Mouse (Mus musculus) E14TG2a.4 (cell line): Measurements from ENCODE around the gene Cdhr2.

Experiments
- H3K27me3 ChIP-seq: 2 replicates; pipeline ENCODE4 v1.6.1; 2014; ENCODE audit warnings: low read length, control low read depth; ENCODE audit not compliant: insufficient read depth
- H3K36me3 ChIP-seq: 2 replicates; pipeline ENCODE4 v1.6.1; 2014; ENCODE audit warnings: low read length, control low read depth; ENCODE audit not compliant: insufficient read depth
- H3K4me1 ChIP-seq: replicated peaks from 2 replicates; pipeline ENCODE4 v1.6.1; 2014; ENCODE audit warnings: low read depth, low read length, control low read depth
- H3K4me3 ChIP-seq: replicated peaks from 2 replicates; pipeline ENCODE4 v1.5.1; 2014; ENCODE audit warnings: mild to moderate bottlenecking, low read length
- H3K9me3 ChIP-seq: 2 replicates; pipeline ENCODE4 v1.6.1; 2014; ENCODE audit warnings: low read length, control low read depth
- CTCF ChIP-seq: conservative IDR thresholded peaks from 2 replicates; pipeline ENCODE4 v1.5.1; 2014; ENCODE audit warnings: low read length
- NANOG ChIP-seq: IDR thresholded peaks from 2 replicates; pipeline ENCODE4 v1.6.1; 2014; ENCODE audit warnings: borderline replicate concordance, low read length, mixed read lengths
- POU5F1 ChIP-seq: IDR thresholded peaks from 2 replicates; pipeline ENCODE4 v1.6.1; 2014; ENCODE audit warnings: low read length, borderline replicate concordance

The Cdhr2 gene

DNA sequence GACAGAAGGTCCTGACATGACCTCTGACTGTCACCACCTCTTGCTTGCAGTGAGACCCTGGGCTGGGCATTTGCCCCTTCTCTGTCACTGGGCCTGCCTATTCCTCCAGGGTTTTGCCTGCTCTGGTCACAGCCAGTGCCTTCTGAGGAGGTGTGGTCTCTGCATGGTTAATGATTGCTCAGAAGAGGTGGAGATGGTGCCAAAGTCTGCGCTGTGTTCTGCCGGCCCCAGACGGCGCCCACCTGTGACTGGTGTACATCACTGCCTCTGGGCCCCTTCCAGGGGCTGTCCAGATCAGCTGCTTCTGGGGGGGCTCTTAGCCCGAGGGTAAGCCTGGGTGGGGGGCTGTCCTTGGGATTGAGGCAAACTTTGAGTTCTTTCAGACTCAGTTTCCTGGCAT, at the start of gene Cdhr2:
TSS of gene Cdhr2 (plus strand) at position 219 of the 400 bp plus-strand sequence.
- Histone ChIP-seq H3K4me3 (no peak within 1 kb of the TSS), H3K9me3 (no peaks in the 10 kb centered on the region), H3K36me3 (no peaks in the 10 kb centered on the region), H3K4me1 (peaks cover 18% of the 10 kb centered on the region), H3K27me3 (peaks cover 7% of the 10 kb centered on the region)
- no peak for TF ChIP-seq NANOG
- TF ChIP-seq CTCF, result no peak
- no peak for TF ChIP-seq POU5F1

DNA sequence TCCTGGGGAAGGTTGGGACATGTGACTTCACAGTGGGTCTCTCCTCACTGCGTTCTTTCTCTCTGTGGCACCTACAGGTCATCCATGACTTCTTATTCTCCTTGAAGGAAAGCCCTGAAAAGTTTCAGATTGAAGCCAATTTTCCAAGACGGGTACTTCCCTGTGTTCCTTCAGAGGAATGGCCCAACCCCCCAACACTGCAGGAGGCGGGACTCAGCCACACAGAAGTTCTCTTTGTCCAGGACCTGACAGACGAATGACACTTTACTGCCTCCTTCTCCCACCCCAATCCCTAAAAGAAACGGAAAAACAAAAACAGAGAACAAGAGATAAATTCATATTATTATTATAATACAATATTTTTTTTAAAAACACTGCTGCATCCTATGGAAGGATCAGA, 40.4 kb upstream of the Cdhr2 start:
- H3K36me3 ChIP-seq, result peaks cover 91% of the 10 kb centered on the region
- H3K4me1 ChIP-seq, result peaks cover 47% of the 10 kb centered on the region
- TF ChIP-seq NANOG, result no peak
- no peak for TF ChIP-seq CTCF
- no peak for TF ChIP-seq POU5F1
- no peak overlapping the region for H3K4me3 ChIP-seq
- H3K9me3 ChIP-seq, result no peaks in the 10 kb centered on the region
- H3K27me3 ChIP-seq, result no peaks in the 10 kb centered on the region

DNA sequence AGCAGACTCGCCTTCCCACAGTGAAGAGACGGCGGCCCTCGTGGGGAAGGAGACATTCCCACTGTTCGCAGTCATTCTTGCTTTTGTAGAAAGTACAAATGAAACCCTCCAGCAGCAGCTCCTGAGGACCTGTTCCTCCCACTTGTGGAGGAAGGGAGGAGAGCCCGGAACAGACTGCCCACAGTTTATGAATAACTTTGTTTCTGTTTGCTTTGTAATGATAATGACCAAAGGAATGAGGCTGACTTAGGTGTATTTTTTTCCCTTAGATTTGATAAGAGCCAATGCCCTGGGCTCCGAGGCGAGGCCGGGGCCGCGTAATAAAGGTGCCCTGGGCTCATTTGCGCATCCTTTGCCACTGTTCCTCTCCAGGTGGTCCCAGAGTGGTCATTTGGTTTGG, 39.9 kb upstream of the Cdhr2 start:
- Histone ChIP-seq H3K4me3 (no peak overlapping the region), H3K9me3 (no peaks in the 10 kb centered on the region), H3K27me3 (no peaks in the 10 kb centered on the region), H3K4me1 (peaks cover 47% of the 10 kb centered on the region), H3K36me3 (peaks cover 86% of the 10 kb centered on the region)
- TF ChIP-seq CTCF (no peak), POU5F1 (no peak), NANOG (no peak)

DNA sequence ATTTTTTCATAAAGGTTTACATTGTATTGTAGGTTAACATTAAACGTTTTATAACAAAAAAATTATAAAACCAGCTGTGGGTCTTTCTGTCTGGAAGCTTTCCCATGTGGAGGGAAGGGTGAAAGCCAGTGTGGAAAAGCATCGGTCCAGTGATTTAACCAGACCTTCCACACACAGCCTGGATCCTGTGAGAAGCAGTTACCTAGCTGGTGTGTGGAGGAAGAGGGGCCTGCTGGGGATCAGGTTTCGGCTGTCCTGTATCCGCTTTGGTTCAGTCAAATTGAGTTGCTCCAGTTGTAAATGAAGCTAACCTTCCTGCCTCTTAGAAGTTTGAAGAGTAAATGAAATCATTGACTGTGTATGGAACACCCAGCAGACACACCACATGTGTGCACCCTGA, 37.3 kb upstream of the Cdhr2 start:
- Histone ChIP-seq H3K27me3 (no peaks in the 10 kb centered on the region), H3K36me3 (peaks cover 66% of the 10 kb centered on the region), H3K9me3 (peaks cover 16% of the 10 kb centered on the region), H3K4me1 (peaks cover 46% of the 10 kb centered on the region), H3K4me3 (no peak overlapping the region)
- no peak for TF ChIP-seq CTCF
- no peak for TF ChIP-seq POU5F1
- TF ChIP-seq NANOG, result no peak

DNA sequence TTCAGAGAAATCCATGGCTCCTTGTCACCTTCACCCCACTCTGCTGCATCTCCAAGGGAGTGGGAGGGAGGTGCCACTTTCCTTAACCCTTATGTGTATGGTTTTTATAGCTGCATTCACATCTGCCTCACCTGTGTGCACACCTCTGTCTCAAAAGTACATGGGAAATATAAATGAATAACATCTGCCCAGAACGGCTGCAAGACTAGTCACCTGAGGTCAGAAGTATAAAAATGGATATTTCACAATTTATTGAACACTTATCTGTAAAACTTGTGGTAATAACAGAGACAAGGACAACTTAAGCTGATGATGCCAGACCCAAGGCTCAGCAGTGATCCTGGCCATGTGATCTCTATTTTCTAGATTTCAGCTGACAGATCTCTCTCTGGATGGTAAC, 36.8 kb upstream of the Cdhr2 start:
- TF ChIP-seq CTCF (no peak), NANOG (no peak), POU5F1 (no peak)
- Histone ChIP-seq H3K9me3 (peaks cover 19% of the 10 kb centered on the region), H3K36me3 (peaks cover 62% of the 10 kb centered on the region), H3K4me1 (peaks cover 41% of the 10 kb centered on the region), H3K27me3 (no peaks in the 10 kb centered on the region), H3K4me3 (no peak overlapping the region)

DNA sequence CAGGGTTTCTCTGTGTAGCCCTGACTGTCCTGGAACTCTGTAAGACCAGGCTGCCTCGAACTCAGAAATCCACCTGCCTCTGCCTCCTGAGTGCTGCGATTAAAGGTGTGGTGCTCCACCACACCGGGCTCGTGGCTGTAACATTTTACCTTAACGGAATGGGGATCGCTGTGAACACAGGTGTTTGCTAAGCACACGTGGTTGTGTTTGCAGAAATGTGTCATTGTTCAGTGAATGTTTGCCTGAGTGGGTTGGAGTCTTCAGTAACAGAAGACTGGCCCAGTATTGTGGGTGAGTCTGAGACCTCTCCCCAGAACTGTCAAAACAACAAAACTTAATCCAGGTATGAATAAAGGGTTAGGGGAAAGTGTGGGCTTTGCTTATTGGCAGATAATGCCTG, 36.2 kb upstream of the Cdhr2 start:
- Histone ChIP-seq H3K4me3 (no peak overlapping the region), H3K4me1 (peaks cover 35% of the 10 kb centered on the region), H3K27me3 (no peaks in the 10 kb centered on the region), H3K9me3 (peaks cover 19% of the 10 kb centered on the region), H3K36me3 (peaks cover 56% of the 10 kb centered on the region)
- no peak for TF ChIP-seq NANOG
- TF ChIP-seq CTCF, result no peak
- no peak for TF ChIP-seq POU5F1

DNA sequence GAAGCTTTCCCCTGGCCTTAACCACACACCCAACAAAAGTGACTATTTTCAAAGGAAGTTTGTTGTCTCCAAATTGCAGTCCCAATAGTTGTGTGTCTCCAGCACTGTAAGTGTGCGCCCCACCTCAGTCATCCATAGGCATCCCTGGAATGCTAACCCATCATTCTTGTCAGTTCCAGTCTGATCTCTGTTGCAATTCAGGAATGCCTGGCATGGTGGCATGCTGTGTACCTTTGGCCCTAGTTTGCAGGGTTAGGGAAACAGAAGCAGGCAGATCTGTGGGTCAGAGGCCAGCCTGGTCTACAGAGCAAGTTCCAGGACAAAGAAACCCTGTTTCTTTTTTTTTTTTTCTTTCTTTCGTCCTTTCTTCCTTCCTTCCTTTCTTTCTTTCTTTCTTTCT, 30.8 kb upstream of the Cdhr2 start:
- Histone ChIP-seq H3K4me3 (no peak overlapping the region), H3K36me3 (peaks cover 10% of the 10 kb centered on the region), H3K4me1 (peaks cover 14% of the 10 kb centered on the region), H3K9me3 (peaks cover 19% of the 10 kb centered on the region), H3K27me3 (no peaks in the 10 kb centered on the region)
- TF ChIP-seq CTCF (no peak), POU5F1 (no peak), NANOG (no peak)

DNA sequence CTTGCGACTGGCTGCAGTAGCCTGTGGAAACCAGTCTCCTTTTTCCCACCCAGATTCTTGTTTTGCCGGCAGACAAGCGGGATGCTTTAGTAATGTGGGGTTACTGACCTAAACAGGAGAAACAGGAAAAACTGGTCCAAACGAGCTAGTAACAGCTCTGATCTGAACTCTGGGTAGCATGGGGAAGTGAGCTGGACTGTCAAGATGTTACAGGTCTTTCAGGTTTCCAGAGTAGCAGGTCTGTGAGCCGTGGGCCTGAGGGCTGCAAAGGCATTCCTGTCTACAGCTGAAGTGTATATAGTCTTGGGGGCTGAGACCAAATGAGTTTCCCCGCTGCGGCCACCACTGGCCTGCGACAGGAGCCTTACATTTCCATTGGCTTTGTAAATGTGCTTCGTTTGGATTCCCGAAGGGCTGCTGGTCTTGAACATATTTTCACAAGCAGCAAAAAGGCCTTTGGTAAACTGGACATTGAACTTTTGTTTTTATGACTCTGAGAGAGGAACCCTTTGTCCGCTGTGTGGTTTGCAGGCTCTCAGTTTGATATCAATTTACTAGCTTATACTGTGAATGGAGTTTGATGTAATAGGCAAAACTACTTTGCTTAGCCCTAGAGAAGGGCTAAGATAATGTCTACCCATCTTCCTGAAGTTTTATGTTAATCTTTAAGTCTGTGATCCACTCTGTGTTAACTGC, 25.2 kb upstream of the Cdhr2 start:
- Histone ChIP-seq H3K4me1 (peaks cover 44% of the 10 kb centered on the region), H3K36me3 (peaks cover 33% of the 10 kb centered on the region), H3K4me3 (peak overlapping the region; percentile 26; the same call in 1 of the 2 replicates), H3K27me3 (no peaks in the 10 kb centered on the region), H3K9me3 (no peaks in the 10 kb centered on the region)
- no peak for TF ChIP-seq NANOG

DNA sequence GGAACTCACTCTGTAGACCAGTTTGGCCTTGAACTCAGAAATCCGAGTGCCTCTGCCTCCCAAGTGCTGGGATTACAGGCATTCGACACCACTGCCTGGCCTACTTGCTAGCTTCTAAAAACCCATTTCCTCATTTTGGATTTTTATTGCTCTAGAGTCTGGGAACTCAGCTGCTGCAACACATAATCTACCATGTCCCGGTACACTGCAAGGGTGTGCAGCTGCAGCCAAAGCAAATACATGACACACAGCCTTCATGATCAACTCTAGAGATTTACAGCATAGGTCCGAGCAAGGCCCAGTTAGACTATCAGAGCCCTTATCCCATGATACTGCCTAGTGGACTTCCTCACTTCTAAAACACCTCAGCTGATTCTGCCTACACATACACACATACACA, 23.0 kb upstream of the Cdhr2 start:
- peaks cover 56% of the 10 kb centered on the region for H3K36me3 ChIP-seq
- H3K9me3 ChIP-seq, result no peaks in the 10 kb centered on the region
- peaks cover 57% of the 10 kb centered on the region for H3K4me1 ChIP-seq
- H3K4me3 ChIP-seq, result no peak overlapping the region
- TF ChIP-seq POU5F1, result no peak
- TF ChIP-seq NANOG, result no peak
- TF ChIP-seq CTCF, result no peak
- H3K27me3 ChIP-seq, result no peaks in the 10 kb centered on the region
